Mouse (Mus musculus): ENCODE data around the gene Dmxl2.
A peak's percentile ranks its signal among the peaks of the same experiment; 100 is the strongest.

The Dmxl2 gene

DNA sequence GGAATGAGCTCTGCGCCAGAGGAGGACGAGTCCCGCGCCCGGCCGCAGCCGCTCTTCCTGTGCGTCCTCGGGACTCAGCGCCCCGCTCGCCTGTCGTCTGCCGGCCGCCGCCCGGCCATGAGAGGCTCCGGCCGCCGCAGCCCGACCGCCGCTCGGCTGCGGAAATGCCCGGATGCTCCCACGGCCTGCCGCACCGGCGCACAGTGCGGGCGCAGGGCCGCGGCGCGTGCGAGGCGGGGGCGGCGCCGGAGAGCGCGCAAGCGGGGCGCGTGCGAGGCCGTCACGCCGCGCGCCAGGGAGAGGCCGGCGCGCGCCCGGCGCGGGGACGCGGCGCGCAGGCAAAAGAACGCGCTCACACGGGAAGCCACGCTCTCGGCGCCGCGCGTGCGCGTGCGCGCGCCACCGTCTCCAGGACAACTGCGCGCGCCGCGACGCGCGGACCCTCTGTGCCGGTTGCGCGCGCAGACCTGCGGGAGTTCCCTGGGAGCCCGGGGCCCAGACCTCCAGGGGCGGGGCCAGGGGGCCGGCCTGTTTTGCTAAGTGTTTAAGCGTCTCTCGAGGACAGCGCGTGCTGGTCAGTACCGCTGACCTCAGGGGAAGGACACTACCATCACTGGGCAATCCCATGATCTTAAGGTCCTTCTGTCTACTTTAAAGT is at the start of gene Dmxl2:
Gene Dmxl2 (minus strand): TSS at position 174 of the 658 bp plus-strand sequence.
- DNase-seq (ENCODE audit: low read depth), result peak; percentile 4

- no peak for DNase-seq (ENCODE audit: low read depth)
Measured at GRCm38 (mm10) chr9:54549433-54549832, 48.0 kb upstream of the Dmxl2 start.

DNA sequence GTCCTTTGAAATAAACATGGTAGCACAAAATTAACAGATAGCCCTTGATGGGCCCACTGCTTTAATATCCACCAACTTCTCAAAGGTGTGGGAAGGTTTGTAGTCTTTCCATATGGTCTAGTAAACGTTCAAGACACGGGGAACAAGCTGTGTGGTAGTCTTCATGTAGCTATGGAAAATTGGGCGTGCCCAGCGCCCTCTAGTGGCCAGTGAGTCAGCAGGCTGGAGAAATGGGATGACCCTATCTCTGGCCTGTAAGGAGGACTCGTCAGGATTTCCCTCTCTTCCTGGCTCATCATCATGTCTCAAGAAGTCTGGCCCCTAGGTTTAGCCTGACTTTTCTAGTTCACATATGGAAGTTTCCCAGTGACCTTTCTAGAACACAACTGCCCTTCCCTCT is 46.1 kb upstream of the Dmxl2 start:
- DNase-seq (ENCODE audit: low read depth), result peak; percentile 59

- DNase-seq (ENCODE audit: low read depth), result no peak
Measured at GRCm38 (mm10) chr9:54544954-54545315, 43.5 kb upstream of the Dmxl2 start.

DNA sequence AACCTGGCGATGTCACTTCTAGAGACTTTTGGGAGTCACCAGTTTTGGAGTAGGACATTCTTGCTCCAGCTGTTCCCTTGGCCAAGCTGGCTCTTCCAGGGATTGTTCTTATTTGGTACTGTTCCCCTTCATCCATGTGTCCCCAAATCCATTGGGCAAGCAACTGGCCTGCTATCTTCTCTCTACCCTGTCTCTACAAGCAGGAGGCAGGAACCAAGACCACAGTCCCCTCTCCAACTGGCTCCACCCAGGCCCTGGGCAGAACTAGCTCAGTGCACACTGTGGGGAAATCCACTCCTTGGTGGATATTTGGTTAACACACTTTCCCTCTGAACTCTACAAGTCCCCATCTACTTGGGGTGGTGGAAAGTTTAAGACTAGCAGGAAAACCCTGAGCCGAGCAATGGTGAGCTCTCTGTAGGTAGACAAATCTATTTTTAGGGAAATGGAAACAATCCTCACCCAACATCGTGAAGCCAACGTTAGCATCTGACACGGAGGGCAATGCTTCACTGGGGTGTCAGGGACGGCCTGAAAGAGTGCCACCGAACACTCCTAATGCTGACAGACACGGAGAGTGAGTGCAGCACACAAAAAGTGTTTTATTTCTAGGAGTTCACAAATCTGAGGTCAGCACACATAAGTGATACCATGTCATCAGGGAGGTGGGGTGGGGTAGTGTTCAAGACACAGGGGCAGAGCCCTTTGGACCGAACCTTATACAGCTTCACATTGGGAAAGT is 43.0 kb upstream of the Dmxl2 start:
- no peak for DNase-seq (ENCODE audit: low read depth)

GRCm38 (mm10) chr9:54540801-54541200 is 39.4 kb upstream of the Dmxl2 start:
- DNase-seq (ENCODE audit: low read depth), result no peak

GRCm38 (mm10) chr9:54538684-54539083 is 37.3 kb upstream of the Dmxl2 start, which contains the start of gene Sh2d7:
TSS of gene Sh2d7 (plus strand) at chr9:54538984.
- no peak for DNase-seq (ENCODE audit: low read depth)

DNA sequence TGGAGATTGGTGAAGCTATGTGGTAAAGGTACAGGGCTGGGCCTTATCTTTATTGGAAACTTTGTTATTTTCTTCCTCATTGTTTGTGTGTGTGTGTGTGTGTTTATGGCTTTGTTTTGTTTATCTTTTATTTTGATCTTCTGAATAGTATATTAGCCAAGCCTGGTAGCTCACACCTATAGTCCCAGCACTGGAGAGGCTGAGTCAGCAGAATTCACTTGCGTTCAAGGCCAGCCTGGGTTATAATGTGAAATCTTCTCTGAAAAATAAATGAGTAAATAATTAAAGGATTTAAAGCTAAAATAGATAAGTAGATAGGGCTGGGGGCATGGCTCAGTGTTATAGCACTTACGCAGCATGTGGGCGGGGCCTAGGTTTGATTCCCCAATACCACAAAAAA is 36.8 kb upstream of the Dmxl2 start:
- no peak for DNase-seq (ENCODE audit: low read depth)

DNA sequence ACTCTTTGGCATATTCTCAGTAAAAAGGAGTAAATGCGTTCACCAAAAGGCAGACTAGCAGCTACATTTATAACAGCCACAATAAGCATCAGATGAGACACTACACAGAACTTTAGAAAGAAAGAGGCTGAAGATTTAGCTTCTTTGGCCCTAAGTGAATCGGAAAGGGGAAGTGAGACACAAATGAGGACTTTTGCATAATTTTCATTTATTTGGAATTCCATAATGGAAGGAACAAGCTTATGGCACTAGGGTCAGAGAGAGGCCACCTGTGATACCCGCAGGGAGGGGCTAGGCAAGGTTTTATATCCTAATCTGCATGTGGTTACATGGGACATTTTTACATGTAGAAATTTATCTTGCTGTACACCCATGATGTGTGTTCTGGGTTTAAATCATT is 36.1 kb upstream of the Dmxl2 start:
- no peak for DNase-seq (ENCODE audit: low read depth)

DNA sequence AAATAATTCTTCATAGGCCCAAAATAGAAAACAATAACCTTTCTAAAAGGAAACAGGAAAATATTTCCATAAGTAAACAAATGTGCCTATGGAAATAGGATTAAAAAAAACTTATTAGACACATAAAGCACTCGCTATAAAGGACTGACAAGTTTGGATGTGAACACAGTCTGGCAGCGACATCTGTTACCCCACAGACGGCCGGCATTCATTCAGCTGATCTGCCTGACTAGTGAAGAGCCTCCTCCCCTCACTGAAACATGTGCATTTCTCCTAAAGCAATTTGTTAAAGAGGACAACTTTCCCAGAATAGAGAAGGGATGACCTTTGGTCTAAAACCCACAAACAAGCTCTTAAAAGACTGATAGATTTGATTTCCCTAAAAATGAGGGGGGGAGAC is 35.6 kb upstream of the Dmxl2 start:
- DNase-seq (ENCODE audit: low read depth), result no peak

GRCm38 (mm10) chr9:54536236-54536635 is 34.8 kb upstream of the Dmxl2 start:
- DNase-seq (ENCODE audit: low read depth), result no peak

DNA sequence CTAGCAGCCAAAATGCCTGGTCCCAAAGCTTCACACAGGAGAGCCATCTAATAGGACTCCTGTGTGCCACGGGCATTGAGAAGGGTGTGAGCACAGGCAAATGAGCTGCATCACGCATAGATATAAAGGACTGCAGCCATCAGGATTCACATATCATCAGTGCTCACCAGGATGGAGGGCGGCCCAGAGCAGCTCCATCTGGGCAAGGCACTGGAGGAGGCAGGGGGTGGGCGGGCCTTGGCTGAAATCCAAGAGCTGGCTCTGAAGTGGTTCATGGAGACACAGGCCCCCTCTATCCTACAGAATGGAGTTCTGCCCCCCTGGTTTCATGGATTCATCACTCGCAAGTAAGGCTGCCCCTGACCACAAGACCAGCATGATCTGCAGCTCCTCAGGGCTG is 32.5 kb upstream of the Dmxl2 start:
- no peak for DNase-seq (ENCODE audit: low read depth)

DNA sequence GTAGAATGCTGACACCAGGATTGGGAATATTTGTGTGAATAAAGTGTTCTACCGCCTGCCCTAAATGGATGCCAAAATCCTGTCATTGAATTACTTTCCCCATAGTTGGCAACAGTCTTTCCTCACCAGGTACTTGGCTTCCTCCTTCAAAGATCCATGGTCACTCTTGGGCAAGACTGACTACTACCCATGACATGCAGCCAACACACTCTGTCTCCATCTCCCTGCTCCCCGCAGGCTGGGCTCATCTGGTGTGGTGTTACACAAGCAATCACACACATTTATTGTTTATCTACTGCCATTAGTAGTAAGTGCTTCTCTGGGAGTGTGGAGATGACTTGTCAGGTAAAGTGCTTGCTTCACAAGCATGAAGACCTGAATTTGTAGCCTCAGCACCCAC is 31.5 kb upstream of the Dmxl2 start:
- DNase-seq (ENCODE audit: low read depth), result no peak

DNA sequence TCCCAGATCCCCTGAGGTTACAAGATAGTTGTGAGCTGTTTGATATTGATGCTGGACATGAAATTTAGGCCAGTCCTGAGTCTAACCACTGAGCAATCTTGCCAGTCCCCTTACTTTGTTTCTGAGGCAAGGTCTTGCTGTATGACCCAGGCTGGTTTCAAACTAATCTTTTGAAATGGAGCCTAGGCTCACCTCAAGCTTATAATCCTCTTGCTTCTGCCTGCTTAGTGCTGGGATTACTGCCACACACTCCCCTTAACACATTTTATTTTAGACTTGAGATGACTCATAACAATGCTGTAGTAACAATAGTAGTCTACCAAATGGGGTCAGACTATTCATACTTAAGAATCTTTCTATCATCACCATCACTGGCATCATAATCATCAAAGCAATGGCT is 30.0 kb upstream of the Dmxl2 start:
- no peak for DNase-seq (ENCODE audit: low read depth)

DNA sequence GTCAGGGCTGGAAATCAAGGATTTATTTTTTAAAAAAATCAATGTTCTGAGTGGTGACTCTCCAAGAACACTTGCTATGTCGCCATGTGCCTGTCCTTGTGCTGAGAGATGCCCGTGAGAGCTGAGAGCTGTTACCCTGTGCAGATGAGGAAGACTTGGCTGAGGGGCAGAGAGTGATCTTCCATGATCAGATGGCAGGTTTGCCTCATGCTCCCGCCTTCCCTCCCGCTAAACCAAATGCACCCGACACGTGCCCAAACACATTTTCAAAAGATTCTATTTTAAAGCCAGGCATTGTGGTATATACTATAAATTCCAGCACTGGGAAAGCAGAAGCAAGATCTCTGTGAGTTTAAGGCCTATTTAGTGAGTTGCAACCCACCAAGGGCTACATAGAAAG is 29.4 kb upstream of the Dmxl2 start:
- DNase-seq (ENCODE audit: low read depth), result no peak

- DNase-seq (ENCODE audit: low read depth), result no peak
Measured at GRCm38 (mm10) chr9:54529950-54530349, 28.5 kb upstream of the Dmxl2 start.

DNA sequence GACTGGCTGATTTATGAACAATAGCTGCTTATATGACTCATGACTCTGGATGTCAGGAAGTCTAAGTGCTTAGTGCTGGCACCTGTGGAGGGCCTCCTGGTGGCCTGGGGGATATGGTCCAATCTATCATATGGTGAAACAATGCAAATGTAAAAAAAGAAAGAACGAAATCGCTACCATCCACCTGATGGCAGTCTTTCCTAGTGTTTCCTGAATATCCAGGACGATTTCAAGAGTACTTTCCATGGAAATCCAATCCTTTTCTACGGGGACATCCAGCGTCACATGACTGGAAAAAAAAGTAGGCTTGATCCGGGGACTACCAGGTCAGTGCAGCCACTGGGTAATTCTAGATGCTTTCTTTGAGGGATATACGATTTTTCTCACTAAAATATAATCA is 26.3 kb upstream of the Dmxl2 start:
- DNase-seq (ENCODE audit: low read depth), result no peak

DNA sequence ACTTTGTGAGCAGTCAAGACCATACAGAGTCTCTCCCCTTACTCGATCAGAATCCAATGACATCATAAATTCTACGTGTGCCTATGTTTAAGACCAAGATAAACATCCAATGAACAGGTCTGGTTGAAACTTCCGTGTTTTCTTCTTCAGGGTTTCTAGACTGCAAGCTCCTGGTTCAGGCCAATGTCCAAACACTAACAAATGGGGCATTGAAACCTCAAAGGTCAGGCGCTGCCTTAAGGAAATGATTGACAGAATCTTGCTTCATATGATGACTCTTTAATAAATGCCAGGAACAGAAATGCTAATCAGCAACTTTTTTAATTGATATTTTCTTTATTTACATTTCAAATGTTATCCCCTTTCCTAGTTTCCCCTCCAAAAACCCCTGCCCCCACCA is 18.9 kb upstream of the Dmxl2 start:
- DNase-seq (ENCODE audit: low read depth), result no peak

GRCm38 (mm10) chr9:54518921-54519320 is 17.5 kb upstream of the Dmxl2 start:
- DNase-seq (ENCODE audit: low read depth), result no peak

DNA sequence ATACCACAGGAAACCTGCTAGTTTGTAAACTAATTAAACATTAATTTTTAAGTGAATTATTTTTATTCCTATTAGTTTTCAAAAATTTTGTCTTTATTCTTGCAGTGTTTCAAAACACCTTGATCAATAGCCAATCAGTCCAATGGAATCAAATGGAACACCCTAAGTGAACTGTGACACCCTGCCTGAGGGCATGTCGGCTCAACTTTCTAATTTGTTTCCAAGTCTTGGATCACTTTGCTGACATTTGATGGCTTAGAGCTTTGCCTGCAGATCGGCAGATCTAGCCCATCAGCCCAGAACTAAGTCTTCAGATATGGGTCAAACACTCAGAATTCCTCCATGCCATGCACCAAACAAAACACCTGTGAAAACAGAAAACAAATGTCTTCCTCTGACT is 14.6 kb upstream of the Dmxl2 start:
- DNase-seq (ENCODE audit: low read depth), result no peak

- DNase-seq (ENCODE audit: low read depth), result no peak
Measured at GRCm38 (mm10) chr9:54502873-54503272, 1.4 kb upstream of the Dmxl2 start.

DNA sequence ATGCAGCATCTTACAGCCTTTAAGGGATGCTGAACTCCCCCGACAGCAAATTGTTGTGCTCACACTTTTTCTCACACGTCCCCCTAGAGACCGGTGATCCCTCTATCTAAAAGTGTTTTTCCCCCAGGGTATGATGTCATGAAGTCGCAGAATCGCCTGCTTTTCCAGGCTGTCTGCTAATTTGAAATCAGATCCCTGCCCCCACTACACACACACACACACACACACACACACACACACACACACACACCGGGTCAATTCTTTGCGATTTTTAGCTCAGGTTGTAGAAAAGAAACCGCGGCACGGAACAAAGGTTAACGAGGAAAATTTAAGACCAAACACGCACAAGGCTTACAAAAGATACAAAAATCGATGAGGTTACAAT is 677 bp upstream of the Dmxl2 start:
- no peak for DNase-seq (ENCODE audit: low read depth)

DNA sequence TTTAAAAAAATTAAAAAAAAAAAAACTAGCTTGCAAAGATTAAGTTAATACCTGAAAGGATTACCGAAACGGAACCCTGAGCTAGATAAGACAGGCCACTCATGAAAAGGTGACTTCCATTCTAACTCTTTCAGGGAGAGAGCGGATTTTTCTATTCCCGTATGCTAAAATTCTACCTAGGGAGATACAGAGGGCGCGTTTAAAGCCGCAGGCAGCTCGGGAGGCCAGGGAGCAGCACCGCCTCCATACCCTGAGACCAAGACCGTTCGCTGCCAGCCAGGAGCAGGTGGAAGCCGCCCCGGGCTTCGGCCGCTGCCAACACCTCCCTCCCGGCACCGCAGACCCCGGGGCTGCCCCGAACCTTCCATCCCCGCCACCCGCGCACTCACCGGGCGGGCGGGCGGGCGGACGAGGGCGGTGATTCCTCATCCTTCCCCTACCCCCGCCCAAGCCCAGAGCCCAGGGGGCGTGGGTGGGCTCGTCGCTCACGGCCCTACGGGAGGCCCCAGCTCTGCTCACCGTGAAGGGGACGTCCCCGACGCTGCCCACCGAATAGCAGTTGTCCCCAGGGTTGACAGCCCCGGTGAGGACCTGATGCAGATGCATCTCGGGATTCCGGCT is 484 bp downstream of the Dmxl2 start:
- no peak for DNase-seq (ENCODE audit: low read depth)

DNA sequence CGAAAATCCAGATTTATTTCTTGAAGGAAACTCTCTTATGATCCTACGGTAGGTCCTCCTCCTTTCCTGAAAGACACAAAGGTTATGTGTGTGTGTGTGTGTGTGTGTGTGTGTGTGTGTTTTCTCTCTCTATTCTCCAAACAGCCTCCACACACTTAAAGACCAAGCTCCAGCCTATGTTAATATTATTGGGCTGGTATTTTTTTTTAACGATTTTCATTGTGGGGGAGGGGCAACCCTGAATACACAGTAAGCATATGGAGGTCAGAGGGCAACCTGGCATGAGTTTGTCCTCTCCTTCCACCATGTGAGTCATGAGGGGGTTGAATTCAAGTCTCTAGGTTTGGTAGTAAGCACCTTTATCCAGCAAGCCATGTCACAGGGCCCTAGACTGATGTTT is 1.6 kb downstream of the Dmxl2 start:
- DNase-seq (ENCODE audit: low read depth), result no peak

All from naive thymus-derived CD4-positive, alpha-beta T cell, adult 2 months (primary cell).